Mouse (Mus musculus) heart, embryonic 10.5 days (tissue): ENCODE measurements around the gene Dnah11. TPM values are rescaled to one million over a fixed set of nuclear protein-coding genes. Genes with fewer than 3 reads are reported as not detected.

Experiments used
- DNase-seq: peaks from one replicate; pipeline ENCODE4 v3.0.0-alpha.2; 2017; ENCODE audit warnings: low spot score
- H3K27ac ChIP-seq: fragments of 300-500 bp; sonication (generic); 2 replicates; pipeline ENCODE4 v1.5.1; 2016; ENCODE audit warnings: mild to moderate bottlenecking
- H3K27me3 ChIP-seq: fragments of 300-500 bp; sonication (generic); 2 replicates; pipeline ENCODE4 v1.6.1; 2016; ENCODE audit warnings: mild to moderate bottlenecking; ENCODE audit not compliant: poor library complexity, insufficient read depth, severe bottlenecking
- H3K36me3 ChIP-seq: fragments of 300-500 bp; sonication (generic); 2 replicates; pipeline ENCODE4 v1.6.1; 2016; ENCODE audit warnings: mild to moderate bottlenecking, moderate library complexity
- H3K4me1 ChIP-seq: fragments of 300-500 bp; sonication (generic); 2 replicates; pipeline ENCODE4 v1.6.1; 2016; ENCODE audit warnings: mild to moderate bottlenecking
- H3K4me3 ChIP-seq: fragments of 300-500 bp; sonication (generic); 2 replicates; pipeline ENCODE4 v1.5.1; 2016; ENCODE audit warnings: mild to moderate bottlenecking, moderate library complexity
- H3K9me3 ChIP-seq: fragments of 300-500 bp; sonication (generic); 2 replicates; pipeline ENCODE4 v1.6.1; 2016; ENCODE audit warnings: mild to moderate bottlenecking, moderate library complexity
- WGBS: fragments of 180-500 bp; shearing (Covaris S2); methylation state at CpG from one replicate; pipeline ENCODE4 v1.1.7; 2016; 5-methylcytosine and 5-hydroxymethylcytosine counted together
- polyA plus RNA-seq: library from polyadenylated mRNA; unstranded; fragments of >200 nt; fragmentation: Nextera tagmentation; extraction: Ambion mirVana; gene quantifications from 2 replicates; pipeline ENCODE4 v1.2.1, GENCODE M21; 2016

The Dnah11 gene
- polyA plus RNA-seq, 1 experiment from 2014 or later: 0.08 TPM

GRCm38 (mm10) chr12:118013872-118014271, 185.0 kb downstream of the Dnah11 start:
- WGBS: 74% methylated on average over 3 of the region's 3 CpGs
- no peak for DNase-seq
- no peaks in the 10 kb centered on the region for H3K4me1 ChIP-seq
- no peaks in the 10 kb centered on the region for H3K36me3 ChIP-seq
- no peaks in the 10 kb centered on the region for H3K9me3 ChIP-seq
- no peak overlapping the region for H3K27ac ChIP-seq
- H3K27me3 ChIP-seq: no peaks in the 10 kb centered on the region
- H3K4me3 ChIP-seq: no peak overlapping the region

DNA sequence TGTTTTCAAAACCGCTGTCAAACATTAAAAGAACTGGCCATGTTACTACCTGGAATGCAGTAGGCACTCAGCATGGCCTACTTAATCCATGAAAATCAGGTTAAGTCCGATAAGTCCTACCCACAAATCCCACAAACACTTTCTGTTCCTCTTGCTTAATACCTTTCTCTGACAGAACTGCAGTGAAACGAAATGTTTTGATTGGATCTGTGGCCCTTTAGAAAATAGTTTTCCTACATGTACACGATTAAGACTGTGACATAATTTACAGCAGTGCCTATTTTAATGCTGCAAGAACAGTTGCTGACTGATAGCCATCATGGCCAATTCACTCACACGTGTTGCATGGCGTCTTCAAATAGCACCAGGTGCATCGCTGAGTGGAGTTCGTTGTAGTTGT, 186.9 kb downstream of the Dnah11 start:
- no peaks in the 10 kb centered on the region for H3K36me3 ChIP-seq
- no peaks in the 10 kb centered on the region for H3K9me3 ChIP-seq
- no peaks in the 10 kb centered on the region for H3K4me1 ChIP-seq
- 87% methylated on average over 8 of the region's 8 CpGs for WGBS
- DNase-seq: no peak
- H3K27ac ChIP-seq: no peak overlapping the region
- no peaks in the 10 kb centered on the region for H3K27me3 ChIP-seq
- no peak overlapping the region for H3K4me3 ChIP-seq

DNA sequence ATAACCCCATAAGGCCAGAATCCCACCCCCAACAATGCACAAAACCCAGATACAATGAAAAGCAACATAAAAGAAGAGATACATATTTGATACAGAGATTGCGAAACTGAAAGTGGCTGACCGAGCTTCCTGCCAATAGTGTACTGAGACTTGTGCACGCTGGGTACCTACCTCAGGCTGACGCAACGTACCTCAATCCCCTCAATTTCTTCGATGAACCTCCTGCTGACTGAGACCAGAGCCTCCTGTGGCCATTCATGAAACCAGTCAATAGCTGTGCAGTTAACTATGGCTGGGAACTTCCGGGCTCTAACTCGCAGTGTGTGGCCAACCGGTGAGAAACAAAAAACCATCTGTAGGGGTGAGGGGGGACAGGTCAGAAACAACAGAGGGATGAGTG, 203.9 kb downstream of the Dnah11 start:
- Histone ChIP-seq H3K9me3 (no peaks in the 10 kb centered on the region), H3K27ac (no peak overlapping the region), H3K4me1 (0 out of 2 replicates have a peak, but pooled peaks cover under 1% of the 10 kb centered on the region), H3K36me3 (no peaks in the 10 kb centered on the region), H3K4me3 (no peak overlapping the region), H3K27me3 (peaks cover 27% of the 10 kb centered on the region; the same call in 1 of the 2 replicates)
- 75% methylated on average over 9 of the region's 9 CpGs for WGBS
- DNase-seq: no peak

- no peak overlapping the region for H3K4me3 ChIP-seq
- 1% methylated on average over 7 of the region's 7 CpGs for WGBS
- no peak overlapping the region for H3K27ac ChIP-seq
- peaks cover 27% of the 10 kb centered on the region; the same call in 1 of the 2 replicates for H3K27me3 ChIP-seq
- DNase-seq: peak; percentile 91
- no peaks in the 10 kb centered on the region for H3K36me3 ChIP-seq
- H3K9me3 ChIP-seq: no peaks in the 10 kb centered on the region
- 0 out of 2 replicates have a peak, but pooled peaks cover 7% of the 10 kb centered on the region for H3K4me1 ChIP-seq
Measured at GRCm38 (mm10) chr12:117993499-117993898, 205.3 kb downstream of the Dnah11 start.

DNA sequence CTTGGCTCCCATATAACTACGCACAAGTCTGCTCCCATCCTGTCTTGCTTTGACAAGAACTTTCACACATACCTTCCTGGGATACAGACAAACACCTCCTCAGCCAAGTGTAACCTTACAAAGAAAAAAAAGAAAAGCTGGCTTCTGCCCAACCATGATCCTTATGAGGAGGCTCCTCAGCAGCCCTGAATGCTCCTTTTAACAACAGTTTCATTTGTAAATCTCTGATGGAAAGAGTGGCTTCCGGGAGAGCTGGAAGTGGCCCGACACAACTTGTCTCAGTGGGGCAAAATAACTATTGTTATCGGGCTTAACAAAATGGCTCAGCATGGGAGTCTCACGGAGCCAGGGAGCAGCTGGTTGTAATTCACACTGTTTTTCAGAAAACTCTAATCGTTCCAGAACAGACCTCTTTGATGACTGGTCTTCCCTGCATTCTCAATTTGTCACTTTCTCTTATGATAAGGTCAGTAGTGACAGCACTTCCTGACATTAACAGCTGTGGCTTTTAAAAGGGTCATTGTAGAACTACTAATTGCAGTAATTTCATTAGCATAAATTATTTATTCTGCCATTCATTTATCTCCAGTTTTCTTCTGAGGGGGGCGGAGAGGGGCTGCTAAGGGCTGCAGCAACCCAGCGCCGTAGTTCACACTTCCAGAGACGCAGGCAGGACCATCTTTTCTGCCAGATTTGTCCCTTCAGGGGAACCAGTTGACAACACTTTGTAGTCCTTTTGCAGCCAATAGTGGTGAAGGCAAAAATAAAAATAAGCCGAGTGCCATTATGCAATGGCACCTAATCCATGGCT, 209.6 kb downstream of the Dnah11 start:
- H3K9me3 ChIP-seq: no peaks in the 10 kb centered on the region
- 2% methylated on average over 11 of the region's 11 CpGs for WGBS
- H3K27ac ChIP-seq: no peak overlapping the region
- H3K36me3 ChIP-seq: no peaks in the 10 kb centered on the region
- H3K4me1 ChIP-seq: 0 out of 2 replicates have a peak, but pooled peaks cover 7% of the 10 kb centered on the region
- peak; percentile 43 for DNase-seq
- peak overlapping the region; percentile 44 for H3K4me3 ChIP-seq
- H3K27me3 ChIP-seq: peaks cover 23% of the 10 kb centered on the region; the same call in 1 of the 2 replicates

DNA sequence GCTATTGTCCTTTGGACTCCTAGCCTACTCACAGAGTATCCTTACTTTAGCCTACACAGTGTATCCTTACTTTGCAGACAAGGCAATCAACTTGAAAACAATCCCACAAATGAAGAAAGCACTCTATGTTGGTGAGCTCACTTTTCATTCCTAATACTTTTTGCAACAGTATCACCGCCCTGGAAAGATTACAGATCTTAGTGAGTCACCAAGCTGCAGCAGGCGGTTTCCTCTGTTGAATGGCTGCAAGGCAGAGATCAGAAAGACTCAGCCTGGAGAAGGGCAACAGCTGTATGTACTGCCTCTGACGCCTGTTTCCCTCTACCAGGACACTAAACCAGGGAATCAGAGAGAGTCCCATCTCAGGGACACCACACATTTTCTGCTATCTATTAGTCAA, 218.5 kb downstream of the Dnah11 start:
- no peaks in the 10 kb centered on the region for H3K9me3 ChIP-seq
- H3K4me1 ChIP-seq: no peaks in the 10 kb centered on the region
- H3K36me3 ChIP-seq: no peaks in the 10 kb centered on the region
- no peak overlapping the region for H3K4me3 ChIP-seq
- no peak for DNase-seq
- H3K27me3 ChIP-seq: no peaks in the 10 kb centered on the region
- H3K27ac ChIP-seq: no peak overlapping the region
- 35% methylated on average over 3 of the region's 3 CpGs for WGBS

- H3K27me3 ChIP-seq: no peaks in the 10 kb centered on the region
- DNase-seq: no peak
- H3K9me3 ChIP-seq: no peaks in the 10 kb centered on the region
- no peak overlapping the region for H3K27ac ChIP-seq
- no peaks in the 10 kb centered on the region for H3K4me1 ChIP-seq
- no peak overlapping the region for H3K4me3 ChIP-seq
- no peaks in the 10 kb centered on the region for H3K36me3 ChIP-seq
Measured at GRCm38 (mm10) chr12:117973712-117974111, 225.1 kb downstream of the Dnah11 start.

GRCm38 (mm10) chr12:117962698-117963097, 236.1 kb downstream of the Dnah11 start:
- Histone ChIP-seq H3K36me3 (no peaks in the 10 kb centered on the region), H3K9me3 (no peaks in the 10 kb centered on the region), H3K27me3 (no peaks in the 10 kb centered on the region), H3K27ac (no peak overlapping the region), H3K4me3 (no peak overlapping the region), H3K4me1 (no peaks in the 10 kb centered on the region)
- no peak for DNase-seq
- 80% methylated on average over 2 of the region's 2 CpGs for WGBS

DNA sequence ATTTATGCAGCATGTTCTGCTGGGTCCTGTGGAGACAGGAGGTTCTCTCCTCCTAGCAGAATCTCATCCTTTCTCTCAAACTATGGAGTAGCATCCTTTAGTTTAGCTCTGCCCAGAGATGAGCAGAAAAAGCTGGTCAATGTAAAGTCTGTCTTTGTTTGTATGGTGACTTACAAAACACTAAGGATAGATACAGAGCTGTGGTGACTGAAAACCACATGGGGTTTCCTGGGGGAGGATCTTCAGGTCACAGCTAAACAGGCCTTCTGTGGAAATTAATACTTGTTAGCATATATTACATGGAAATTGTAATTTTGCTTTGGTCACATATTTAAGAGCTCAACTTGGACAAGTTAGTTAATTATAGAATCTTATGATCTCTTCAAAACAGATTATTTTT, 239.6 kb downstream of the Dnah11 start:
- H3K36me3 ChIP-seq: no peaks in the 10 kb centered on the region

GRCm38 (mm10) chr12:117946823-117947704, 251.8 kb downstream of the Dnah11 start:
- H3K27me3 ChIP-seq: no peaks in the 10 kb centered on the region
- no peak overlapping the region for H3K27ac ChIP-seq
- no peaks in the 10 kb centered on the region for H3K9me3 ChIP-seq
- H3K4me1 ChIP-seq: peaks cover 10% of the 10 kb centered on the region
- WGBS: 35% methylated on average over 5 of the region's 5 CpGs
- H3K4me3 ChIP-seq: no peak overlapping the region
- H3K36me3 ChIP-seq: no peaks in the 10 kb centered on the region
- no peak for DNase-seq

More for the DNA sequence above, 239.6 kb downstream of the Dnah11 start:
- no peak overlapping the region for H3K27ac ChIP-seq
- DNase-seq: no peak
- no peak overlapping the region for H3K4me3 ChIP-seq
- H3K27me3 ChIP-seq: no peaks in the 10 kb centered on the region
- H3K9me3 ChIP-seq: no peaks in the 10 kb centered on the region
- no peaks in the 10 kb centered on the region for H3K4me1 ChIP-seq

- Histone ChIP-seq H3K4me1 (peaks cover 4% of the 10 kb centered on the region), H3K27me3 (no peaks in the 10 kb centered on the region), H3K4me3 (no peak overlapping the region), H3K27ac (no peak overlapping the region), H3K36me3 (no peaks in the 10 kb centered on the region), H3K9me3 (no peaks in the 10 kb centered on the region)
- DNase-seq: no peak
- 55% methylated on average over 7 of the region's 7 CpGs for WGBS
Measured at GRCm38 (mm10) chr12:117941947-117942346, 256.9 kb downstream of the Dnah11 start.

GRCm38 (mm10) chr12:117938214-117938613, 260.6 kb downstream of the Dnah11 start:
- H3K4me3 ChIP-seq: no peak overlapping the region
- DNase-seq: no peak
- no peaks in the 10 kb centered on the region for H3K9me3 ChIP-seq
- H3K4me1 ChIP-seq: no peaks in the 10 kb centered on the region
- no peaks in the 10 kb centered on the region for H3K36me3 ChIP-seq
- H3K27me3 ChIP-seq: no peaks in the 10 kb centered on the region
- H3K27ac ChIP-seq: no peak overlapping the region
- 68% methylated on average over 2 of the region's 2 CpGs for WGBS

DNA sequence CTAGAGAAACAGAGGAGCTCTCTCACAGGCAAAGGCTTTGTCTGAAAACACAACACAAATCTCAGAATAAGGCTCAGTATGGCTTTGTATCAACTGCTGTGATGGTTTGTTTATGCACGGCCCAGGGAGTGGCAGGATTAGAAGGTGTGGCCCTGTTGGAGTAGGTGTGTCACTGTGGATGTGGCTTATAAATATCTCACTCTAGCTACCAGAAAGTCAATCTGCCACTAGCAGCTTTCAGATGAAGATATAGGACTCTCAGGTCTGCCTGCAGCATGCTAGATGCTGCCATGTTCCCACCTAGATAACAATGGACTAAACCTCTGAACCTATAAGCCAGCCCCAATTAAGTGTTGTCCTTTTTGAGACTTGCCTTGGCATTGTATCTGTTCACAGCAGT, 266.8 kb downstream of the Dnah11 start:
- WGBS: 71% methylated on average over 1 of the region's 1 CpGs
- no peak overlapping the region for H3K4me3 ChIP-seq
- H3K27me3 ChIP-seq: no peaks in the 10 kb centered on the region
- no peaks in the 10 kb centered on the region for H3K4me1 ChIP-seq
- DNase-seq: no peak
- no peaks in the 10 kb centered on the region for H3K36me3 ChIP-seq
- no peaks in the 10 kb centered on the region for H3K9me3 ChIP-seq
- no peak overlapping the region for H3K27ac ChIP-seq
